Mouse (Mus musculus) kidney, postnatal 10 days (tissue): Measurements from ENCODE around the gene Golgb1.
"Not testable (repeated sequence)": the region's sequence is repeated elsewhere in the genome, so short reads cannot be mapped to it uniquely, and the experiment has no call there.

ENCODE experiments used
- DNase-seq: peaks from one replicate; pipeline ENCODE4 v3.0.0; 2021; ENCODE audit warnings: mixed read lengths

The Golgb1 gene

GRCm38 (mm10) chr16:36874583-36875275 is at the start of gene Golgb1, which contains the start of gene Eaf2:
Gene Golgb1, plus strand, starts transcription at chr16:36875140.
Gene Eaf2, minus strand, starts transcription at chr16:36875003.
- DNase-seq: peak; percentile 98

GRCm38 (mm10) chr16:36827611-36828053 is 47.3 kb upstream of the Golgb1 start:
- no peak for DNase-seq

DNA sequence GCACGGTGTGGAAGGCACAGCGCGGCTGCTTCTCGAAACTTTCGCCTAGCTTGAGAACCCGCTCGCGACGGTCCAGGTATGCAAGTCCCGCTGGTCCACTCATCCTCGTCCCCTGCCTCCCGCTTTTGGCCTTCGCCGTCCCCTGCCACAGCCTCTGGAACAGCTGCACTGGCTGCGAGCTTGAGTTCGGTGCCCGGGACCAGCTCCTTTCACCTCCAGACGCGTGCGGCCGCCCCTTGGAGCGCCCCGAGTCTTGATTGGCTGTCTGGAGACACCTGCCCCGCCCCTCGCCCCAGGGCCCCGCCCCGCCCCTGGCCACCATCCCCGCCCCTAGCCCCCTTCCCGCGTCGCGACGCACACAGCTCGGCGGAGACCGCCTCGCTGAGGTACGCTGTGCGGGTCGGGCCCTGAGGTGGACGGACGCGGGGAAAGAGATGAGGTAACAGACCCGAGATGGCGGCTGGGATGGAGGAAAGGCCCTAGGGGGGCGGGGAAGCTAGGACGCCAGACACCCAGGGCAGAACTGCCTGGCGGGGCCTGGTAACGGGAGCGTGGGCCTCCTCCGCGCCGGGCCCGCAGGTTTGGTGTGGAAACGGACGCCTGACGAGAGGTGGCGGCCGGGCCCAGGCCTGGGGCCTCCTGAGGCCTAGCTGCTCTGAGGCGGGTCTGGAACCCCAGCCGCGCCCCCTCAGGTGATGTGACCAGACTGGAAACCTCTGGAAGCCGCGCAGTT is 46.7 kb upstream of the Golgb1 start, which contains the start of gene Iqcb1:
Iqcb1 (plus strand) TSS at position 332 of the 733 bp plus-strand sequence.
- DNase-seq: peak; percentile 92

DNA sequence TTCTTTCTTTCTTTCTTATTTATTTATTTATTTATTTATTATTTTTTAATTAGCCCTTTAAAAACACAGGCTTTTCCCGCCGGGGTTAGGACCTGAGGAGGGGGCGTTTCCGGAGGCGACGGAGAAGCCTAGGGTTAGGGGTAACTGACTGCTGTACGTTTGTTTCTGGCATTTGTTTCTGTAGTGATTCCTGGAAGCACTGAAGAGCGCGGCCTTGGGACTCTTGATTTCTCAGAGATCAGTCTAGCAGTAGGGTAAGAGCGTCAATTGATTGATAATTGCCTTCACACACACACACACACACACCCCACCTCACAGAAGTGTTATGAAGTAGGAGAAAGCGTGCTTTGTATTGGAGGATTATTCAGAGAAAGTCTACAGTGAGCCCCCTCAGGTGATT is 46.1 kb upstream of the Golgb1 start:
- no peak for DNase-seq

DNA sequence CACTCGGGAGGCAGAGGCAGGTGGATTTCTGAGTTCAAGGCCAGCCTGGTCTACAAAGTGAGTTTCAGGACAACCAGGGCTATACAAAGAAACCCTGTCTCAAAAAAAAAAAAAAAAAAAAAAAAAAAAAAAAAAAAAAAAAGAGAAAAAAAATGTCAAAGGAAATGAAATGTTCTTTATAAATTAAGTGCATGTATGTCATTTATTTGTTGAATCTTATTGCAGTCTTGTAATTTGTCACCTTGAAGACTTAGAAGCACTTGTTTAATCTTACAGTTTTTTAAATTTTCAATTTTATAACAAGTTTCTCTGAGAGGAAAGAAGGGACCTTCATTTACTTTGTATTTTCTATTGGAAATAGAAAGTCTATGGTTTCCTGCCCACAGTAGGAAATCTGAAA is 28.0 kb upstream of the Golgb1 start:
- DNase-seq: not testable (repeated sequence)

DNA sequence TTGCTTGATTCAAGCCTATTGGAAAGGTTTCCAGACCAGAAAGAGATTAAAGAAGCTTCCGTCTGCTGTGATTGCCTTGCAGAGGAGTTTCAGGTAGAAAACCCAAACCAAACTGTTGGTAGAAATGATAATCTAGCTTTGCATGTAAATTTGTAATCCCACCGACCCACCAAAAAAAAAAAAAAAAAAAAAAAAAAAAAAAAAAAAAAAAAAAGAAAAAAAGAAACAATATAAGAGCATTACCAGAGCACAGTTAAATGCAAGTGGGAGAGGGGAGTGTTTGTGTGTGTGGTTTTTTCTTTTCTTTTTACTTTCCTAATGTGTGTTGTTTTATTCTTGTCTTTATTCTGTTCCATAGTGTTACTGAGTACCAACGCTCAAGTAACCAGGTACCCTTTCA is 23.7 kb upstream of the Golgb1 start:
- no peak for DNase-seq

- DNase-seq: no peak
These were observed 11.4 kb upstream of the Golgb1 start for GRCm38 (mm10) chr16:36863585-36863984.

DNA sequence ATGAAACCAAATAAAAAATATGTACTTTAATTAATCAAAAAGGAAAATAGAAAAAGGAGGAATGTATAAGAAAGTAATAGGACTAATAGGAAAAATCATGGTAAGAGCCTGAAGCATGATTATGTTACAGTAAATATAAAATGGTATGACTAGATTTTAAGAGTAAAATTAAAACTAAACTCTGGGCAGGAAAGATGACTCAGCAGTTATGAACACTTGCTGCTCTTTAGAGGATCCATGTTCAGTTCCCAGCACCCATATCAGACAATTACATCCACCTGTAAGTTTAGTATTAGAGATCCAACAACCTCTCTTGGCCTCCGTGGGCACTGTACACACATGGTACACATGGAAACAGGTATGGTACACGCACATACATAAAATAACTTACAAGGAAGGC is 5.5 kb upstream of the Golgb1 start:
- no peak for DNase-seq

GRCm38 (mm10) chr16:36875276-36875851 is 424 bp downstream of the Golgb1 start:
- no peak for DNase-seq

DNA sequence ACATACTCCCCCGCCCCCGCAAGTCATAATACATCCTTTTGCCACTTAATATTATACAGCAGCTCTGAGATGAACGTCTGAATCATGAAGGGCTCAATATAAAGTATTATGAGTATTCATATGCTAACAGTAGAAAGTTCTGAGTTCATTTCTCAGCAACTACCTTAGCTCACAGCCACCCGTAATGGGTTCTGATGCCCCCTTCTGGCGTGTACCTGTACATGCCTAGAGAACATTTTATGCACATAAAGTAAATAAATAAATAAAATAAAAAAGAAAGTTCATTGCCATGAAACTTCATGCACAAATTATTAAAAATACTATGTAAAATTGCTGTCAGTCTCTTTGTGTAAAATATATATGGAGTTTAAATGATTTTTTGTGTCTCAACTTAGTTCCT is 2.4 kb downstream of the Golgb1 start:
- no peak for DNase-seq

DNA sequence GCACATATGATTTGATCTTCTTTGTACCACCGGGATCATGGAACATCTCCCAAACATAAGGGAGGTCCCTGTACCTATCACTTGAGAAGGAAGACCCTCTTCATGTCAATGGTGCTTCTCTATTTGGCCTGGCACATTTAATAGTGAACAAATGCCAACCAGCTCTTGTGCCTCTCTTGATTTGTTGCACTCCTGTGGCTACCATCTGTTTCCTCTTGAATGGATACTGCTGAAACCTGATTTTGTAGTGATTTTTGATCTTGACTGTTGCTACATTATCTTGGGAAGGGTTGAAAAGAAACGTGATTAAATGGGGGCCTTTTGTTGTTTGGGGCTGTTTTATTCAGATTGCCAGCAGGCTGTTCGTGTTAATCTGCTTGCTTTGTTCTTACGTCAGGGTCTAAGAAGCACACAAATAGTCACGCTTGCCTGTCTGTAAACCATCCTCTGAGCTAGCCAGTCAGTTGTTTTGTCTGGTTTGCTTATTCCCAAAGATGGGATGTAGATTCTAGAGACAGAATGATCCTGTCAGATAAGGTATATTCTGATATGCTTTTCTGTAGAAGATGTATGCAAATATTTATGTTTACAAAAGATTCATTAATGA is 7.9 kb downstream of the Golgb1 start:
- DNase-seq: no peak

DNA sequence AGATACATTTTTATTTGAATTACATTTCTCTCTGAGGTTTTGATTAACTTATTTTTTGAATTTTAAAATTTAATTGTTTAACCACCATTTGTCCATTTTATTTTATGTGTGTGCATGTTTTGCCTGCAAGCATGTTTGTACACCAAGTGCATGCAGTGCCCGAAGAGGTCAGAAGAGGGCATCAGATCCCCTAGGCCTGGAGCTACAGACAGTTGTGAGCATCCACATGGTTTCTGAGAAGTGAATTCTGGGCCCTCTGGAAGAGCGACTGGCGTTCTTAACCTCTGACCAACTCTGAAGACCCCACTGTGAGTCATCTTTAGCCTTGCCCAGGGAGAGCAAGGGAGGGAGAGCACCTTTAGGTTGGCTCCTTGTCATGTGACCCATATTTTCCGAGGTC is 9.9 kb downstream of the Golgb1 start:
- DNase-seq: peak; percentile 48

- DNase-seq: no peak
These were observed 11.0 kb downstream of the Golgb1 start for GRCm38 (mm10) chr16:36885912-36886311.

GRCm38 (mm10) chr16:36887546-36887945 is 12.6 kb downstream of the Golgb1 start:
- no peak for DNase-seq

DNA sequence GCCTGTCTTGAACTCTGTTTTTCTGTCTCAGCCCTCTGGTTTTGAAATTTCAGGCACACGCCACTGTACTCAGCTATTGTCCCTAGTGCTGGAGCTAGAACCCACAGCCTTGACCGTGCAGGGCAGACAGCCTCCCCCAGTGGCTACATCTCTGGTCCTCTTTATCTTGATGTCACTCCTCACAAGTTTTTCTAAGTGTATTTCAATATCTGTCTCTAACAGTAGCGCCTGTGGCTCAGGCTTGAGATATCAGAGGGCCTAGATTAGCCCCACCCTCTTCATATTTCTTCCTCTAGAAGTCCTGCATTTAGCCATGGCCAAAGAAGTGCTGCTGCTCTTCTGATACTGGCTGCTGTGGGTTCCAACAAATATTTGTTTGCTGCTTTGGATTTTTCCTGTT is 15.6 kb downstream of the Golgb1 start:
- no peak for DNase-seq

DNA sequence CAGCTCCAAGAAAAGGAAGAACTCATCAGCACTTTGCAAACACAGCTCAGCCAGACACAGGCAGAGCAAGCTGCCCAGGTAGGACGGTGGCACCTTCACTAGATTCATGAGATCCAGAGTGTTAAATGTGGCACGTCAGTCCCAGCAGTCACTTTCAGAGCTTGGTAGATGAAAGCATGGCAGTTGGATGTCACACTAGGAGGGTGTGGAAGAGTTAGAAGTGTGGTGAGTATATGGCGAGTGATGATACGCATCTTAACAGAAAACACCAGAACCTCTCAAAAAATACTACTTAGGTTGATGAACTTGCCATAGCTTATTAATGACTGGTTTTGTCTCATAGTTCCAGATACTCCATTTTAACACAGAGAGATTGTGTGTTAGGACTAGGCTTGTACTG is 16.5 kb downstream of the Golgb1 start:
- no peak for DNase-seq

- DNase-seq: no peak
These were observed 18.4 kb downstream of the Golgb1 start for GRCm38 (mm10) chr16:36893317-36893716.

- no peak for DNase-seq
These were observed 21.8 kb downstream of the Golgb1 start for GRCm38 (mm10) chr16:36896712-36897111.

- no peak for DNase-seq
These were observed 28.2 kb downstream of the Golgb1 start for GRCm38 (mm10) chr16:36903156-36903555.

DNA sequence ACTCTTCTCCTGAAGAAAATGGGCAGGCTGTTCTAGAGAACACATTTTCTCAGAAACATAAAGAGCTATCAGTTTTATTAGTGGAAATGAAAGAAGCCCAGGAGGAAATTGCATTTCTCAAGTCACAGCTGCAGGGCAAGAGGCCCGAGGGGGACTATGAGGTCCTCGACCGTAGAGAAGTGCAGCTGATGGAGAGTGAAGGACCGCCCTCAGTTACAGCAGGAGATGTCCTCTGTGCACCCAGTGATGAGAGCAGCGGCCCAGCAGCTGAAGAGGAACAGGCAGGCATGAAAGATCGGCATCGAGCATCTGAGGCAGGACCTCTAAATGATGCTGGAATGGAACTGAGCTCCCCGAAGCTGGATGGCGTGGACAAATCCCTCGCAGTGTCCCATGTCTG is 37.0 kb downstream of the Golgb1 start:
- no peak for DNase-seq

DNA sequence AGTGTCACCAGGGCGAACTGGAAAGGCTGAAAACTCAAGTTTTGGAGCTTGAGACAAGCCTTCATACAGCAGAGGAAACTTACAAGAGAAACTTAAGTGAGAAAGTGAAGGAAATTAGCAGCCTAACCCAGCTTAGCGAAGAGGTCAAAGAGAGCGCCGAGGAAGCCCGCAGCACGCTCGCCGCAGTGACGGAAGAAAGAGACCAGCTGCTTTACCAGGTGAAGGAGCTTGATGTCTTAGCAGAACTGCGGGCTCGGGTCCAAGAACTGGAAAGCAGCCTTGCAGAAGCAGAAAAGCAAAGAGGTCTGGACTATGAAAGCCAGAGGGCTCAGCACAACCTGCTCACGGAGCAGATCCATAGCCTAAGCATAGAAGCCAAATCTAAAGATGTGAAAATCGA is 37.4 kb downstream of the Golgb1 start:
- peak; percentile 19 for DNase-seq

DNA sequence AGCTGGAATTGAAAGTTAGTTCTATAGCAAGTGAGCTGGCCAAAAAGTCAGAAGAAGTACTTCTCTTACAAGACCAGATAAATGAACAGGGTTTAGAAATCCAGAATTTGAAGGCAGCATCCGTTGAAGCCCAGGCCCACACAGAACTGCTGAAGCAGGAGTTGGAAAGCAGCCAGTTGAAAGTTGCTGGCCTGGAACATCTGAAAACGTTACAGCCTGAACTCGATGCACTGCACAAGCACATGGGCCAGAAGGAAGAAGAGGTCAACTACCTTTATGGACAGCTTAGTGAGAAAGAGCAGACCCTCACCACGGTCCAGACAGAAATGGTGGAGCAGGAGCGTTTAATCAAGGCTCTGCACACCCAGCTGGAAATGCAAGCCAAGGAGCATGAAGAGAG is 39.3 kb downstream of the Golgb1 start:
- peak; percentile 69 for DNase-seq

DNA sequence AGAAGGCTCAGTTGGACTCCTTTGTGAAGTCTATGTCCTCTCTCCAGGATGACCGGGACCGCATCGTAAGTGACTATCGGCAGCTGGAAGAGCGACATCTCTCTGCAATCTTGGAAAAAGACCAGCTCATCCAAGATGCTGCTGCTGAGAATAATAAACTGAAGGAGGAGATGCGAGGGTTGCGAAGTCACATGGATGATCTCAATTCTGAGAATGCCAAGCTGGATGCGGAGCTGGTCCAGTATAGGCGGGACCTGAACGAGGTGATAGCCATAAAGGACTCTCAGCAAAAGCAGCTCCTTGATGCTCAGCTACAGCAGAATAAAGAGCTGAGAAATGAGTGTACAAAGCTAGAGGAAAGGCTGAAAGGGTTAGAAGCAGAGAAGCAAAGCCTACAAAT is 43.6 kb downstream of the Golgb1 start:
- DNase-seq: no peak

DNA sequence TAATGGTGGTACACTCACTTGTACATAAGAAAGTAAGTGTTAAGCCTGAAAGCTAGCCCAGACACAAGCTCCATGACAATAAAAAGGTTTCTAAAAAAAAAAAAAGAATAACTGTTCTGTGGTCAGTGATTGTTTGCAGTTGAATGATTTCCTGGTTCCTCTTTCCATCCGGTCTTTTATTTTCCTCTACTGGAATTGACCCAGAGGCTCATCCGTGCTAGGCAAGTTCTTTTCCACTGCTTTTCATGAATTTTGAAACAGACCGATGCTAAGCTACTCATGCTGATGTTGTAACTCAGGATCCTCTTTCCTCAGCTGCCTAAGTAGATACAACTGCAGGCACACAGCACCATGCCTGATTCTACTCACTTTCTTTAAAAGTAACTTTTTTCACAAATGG is 45.5 kb downstream of the Golgb1 start:
- DNase-seq: no peak
